In the genomic region with DNA sequence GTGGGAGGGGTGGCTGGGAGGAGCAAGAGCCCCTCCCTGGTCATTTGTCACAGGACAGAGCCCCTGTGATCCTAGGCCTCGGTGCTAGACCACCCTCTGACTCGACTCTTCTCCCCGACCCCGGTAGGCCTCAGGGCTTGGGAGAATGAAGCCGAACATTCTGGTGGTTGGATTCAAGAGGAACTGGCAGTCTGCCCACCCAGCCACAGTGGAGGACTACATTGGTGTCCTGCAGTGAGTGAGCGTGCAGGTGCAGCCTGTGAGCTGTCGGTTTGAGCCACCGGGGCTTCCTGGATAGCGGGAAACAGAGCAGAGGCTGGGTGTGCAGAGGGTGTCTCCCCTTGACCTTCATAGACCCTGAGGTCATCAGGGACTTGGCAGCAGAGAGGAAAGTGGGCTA, we compare ENCODE assay signal across 18 mouse cellular contexts. TPM values are rescaled to one million over a fixed set of nuclear protein-coding genes. Genes with fewer than 3 reads are reported as not detected.
DNase-seq lines count a peak whose midpoint lies in the region; ATAC-seq and TF ChIP-seq lines count a peak whose summit lies in the region.
"Had no signal": no experiment of that assay in that cellular context is flagged by ENCODE, and none has a peak within 500 bp of the region (broad histone marks: within the 10 kb centered on the region; RNA-seq: fewer than 3 reads in every experiment).

No protein-coding gene starts in this region.

- no peaks in the 10 kb centered on the region for H3K4me1 ChIP-seq in embryonic facial prominence, embryonic 14.5 days (ENCODE audit: control insufficient read depth, insufficient read depth, low read length)
- H3K4me1 ChIP-seq in embryonic facial prominence, embryonic 10.5 days, result no peaks in the 10 kb centered on the region
- peaks cover 6% of the 10 kb centered on the region for H3K4me1 ChIP-seq in bone marrow, adult 2 months (ENCODE audit: control insufficient read depth, insufficient read depth, low read length)

- H3K36me3 ChIP-seq in embryonic facial prominence, embryonic 14.5 days (ENCODE audit: control insufficient read depth, insufficient read depth, low read length), result no peaks in the 10 kb centered on the region
- no peaks in the 10 kb centered on the region for H3K36me3 ChIP-seq in embryonic facial prominence, embryonic 10.5 days (replicated peaks)

- WGBS in embryonic facial prominence, embryonic 14.5 days, result 67% methylated on average over 9 of the region's 9 CpGs
- WGBS in embryonic facial prominence, embryonic 10.5 days, result 79% methylated on average over 9 of the region's 9 CpGs
- WGBS in bone marrow, adult 2 months, result 24% methylated on average over 9 of the region's 9 CpGs

- no peaks in the 10 kb centered on the region for H3K27me3 ChIP-seq in embryonic facial prominence, embryonic 14.5 days (replicated peaks; ENCODE audit: control insufficient read depth, insufficient read depth, low read length)
- H3K27me3 ChIP-seq in embryonic facial prominence, embryonic 10.5 days (replicated peaks; ENCODE audit: low read depth, poor library complexity, severe bottlenecking), result no peaks in the 10 kb centered on the region
- H3K27me3 ChIP-seq: CH12.LX had no signal

- no peak overlapping the region for H3K4me2 ChIP-seq in embryonic facial prominence, embryonic 14.5 days (ENCODE audit: low read depth, low read length)

- TF ChIP-seq CTCF in bone marrow, adult 2 months (IDR thresholded peaks at IDR 0.05; ENCODE audit: control insufficient read depth, insufficient read depth, low read length), result no peak

- H3K27ac ChIP-seq in embryonic facial prominence, embryonic 14.5 days (replicated peaks; ENCODE audit: low read depth, low read length), result no peak overlapping the region
- H3K27ac ChIP-seq in embryonic facial prominence, embryonic 10.5 days (replicated peaks), result no peak overlapping the region
- peak overlapping the region; percentile 66 for H3K27ac ChIP-seq in bone marrow, adult 2 months (ENCODE audit: control insufficient read depth, insufficient read depth, low read depth, low read length, poor library complexity)

- no peak overlapping the region for H3K9ac ChIP-seq in embryonic facial prominence, embryonic 14.5 days (ENCODE audit: low read depth, low read length)

- peak; percentile 20 for DNase-seq in embryonic facial prominence, embryonic 14.5 days (ENCODE audit: low spot score)
- DNase-seq in embryonic facial prominence, embryonic 10.5 days (ENCODE audit: low spot score), result no peak
- peak; percentile 67 to 81 for DNase-seq in lung, adult 18-20 months
- no peak for DNase-seq in lung, postnatal 25 days (ENCODE audit: low spot score)
- peak; percentile 50 for DNase-seq in lung, postnatal 10 days
- no peak for DNase-seq in urinary bladder, adult 2 months (ENCODE audit: low spot score)
- DNase-seq in right cerebral cortex, adult 2 months (ENCODE audit: low spot score in 2 of 2), result no peak
- DNase-seq: adrenal gland, postnatal 10 days; cerebellum, adult 11-12 months; cerebellum, postnatal 25 days; kidney, postnatal 4 days; left cerebral cortex, postnatal 4 days had no signal

- no peak for ATAC-seq in embryonic facial prominence, embryonic 14.5 days (ENCODE audit: low read depth)
- ATAC-seq: forebrain, embryonic 14.5 days; inflammation-experienced regulatory T-cells, adult 6 months; midbrain, embryonic 16.5 days had no signal

- H3K9me3 ChIP-seq in embryonic facial prominence, embryonic 14.5 days (ENCODE audit: control insufficient read depth, low read length), result 0 out of 2 replicates have a peak, but pooled peaks cover 1% of the 10 kb centered on the region
- H3K9me3 ChIP-seq in embryonic facial prominence, embryonic 10.5 days, result no peaks in the 10 kb centered on the region

- peak; percentile 28; the same call in 1 of the 2 replicates for TF ChIP-seq POLR2A in bone marrow, adult 2 months (IDR thresholded peaks at IDR 0.05; ENCODE audit: borderline replicate concordance, control insufficient read depth, low read depth, low read length)

- no peak overlapping the region for H3K4me3 ChIP-seq in embryonic facial prominence, embryonic 14.5 days (ENCODE audit: low read depth, low read length)
- H3K4me3 ChIP-seq in embryonic facial prominence, embryonic 10.5 days, result no peak overlapping the region
- no peak overlapping the region for H3K4me3 ChIP-seq in bone marrow, adult 2 months (replicated peaks; ENCODE audit: control insufficient read depth, low read depth, low read length)
- H3K4me3 ChIP-seq: erythroblast, embryonic 14.5 days had no signal

RNA-seq across cellular contexts. Expression of gene Slc12a3, which starts 19.4 kb away (rescaled TPM):
- 0.29 TPM in 1 of 2 replicates, not detected in the other for polyA plus RNA-seq in embryonic facial prominence, embryonic 14.5 days (2014; fragmentation: Nextera tagmentation; extraction: Ambion mirVana)
- polyA plus RNA-seq in embryonic facial prominence, embryonic 10.5 days (2016; fragmentation: Nextera tagmentation; extraction: Ambion mirVana), result 0.05 TPM in 1 of 2 replicates, not detected in the other
- 4.4 and 11.8 TPM in 2 replicates for polyA plus RNA-seq in bone marrow, adult 2 months (2011; ENCODE audit: insufficient read depth, insufficient read length, low replicate concordance, missing spikeins)
- polyA plus RNA-seq in urinary bladder, adult 2 months (2012; rRNA removed), result 0.21 TPM in 2 replicates
- polyA plus RNA-seq: erythroblast, embryonic 14.5 days; forebrain, embryonic 14.5 days; midbrain, embryonic 16.5 days had no signal

RNA-seq across cellular contexts. Expression of gene Herpud1, which starts 37.8 kb away (rescaled TPM):
- 93.8 and 107 TPM in 2 replicates for polyA plus RNA-seq in embryonic facial prominence, embryonic 14.5 days (2014; fragmentation: Nextera tagmentation; extraction: Ambion mirVana)
- polyA plus RNA-seq in embryonic facial prominence, embryonic 10.5 days (2016; fragmentation: Nextera tagmentation; extraction: Ambion mirVana), result 53.2 and 58.8 TPM in 2 replicates
- 69.2 and 70.5 TPM in 2 replicates for polyA plus RNA-seq in bone marrow, adult 2 months (2011; ENCODE audit: insufficient read depth, insufficient read length, low replicate concordance, missing spikeins)
- polyA plus RNA-seq in urinary bladder, adult 2 months (2012; rRNA removed), result 325 and 330 TPM in 2 replicates

Comparison
In these comparisons a context has a peak if more than half of its experiments do, and no peak if none do; other contexts are left out.
1. DNase-seq: peak in embryonic facial prominence, embryonic 14.5 days (single experiment), lung, adult 18-20 months (2 of 2) and lung, postnatal 10 days (single experiment); none in embryonic facial prominence, embryonic 10.5 days (single experiment), lung, postnatal 25 days (single experiment), urinary bladder, adult 2 months (single experiment) and right cerebral cortex, adult 2 months (0 of 2).